Mouse (Mus musculus): Measurements from ENCODE around the gene Nlrp10.

- TF ChIP-seq POLR2A (IDR thresholded peaks at IDR 0.05; ENCODE audit: borderline replicate concordance, extremely low read depth, insufficient read depth, insufficient read length, poor library complexity, severe bottlenecking), result no peak
- TF ChIP-seq CTCF (IDR thresholded peaks at IDR 0.05; ENCODE audit: borderline replicate concordance, extremely low read depth, insufficient read depth, insufficient read length), result no peak
These were observed 27.8 kb upstream of the Nlrp10 start for GRCm38 (mm10) chr7:108957734-108958133.

All from brain, embryonic 14.5 days (tissue).